Mouse (Mus musculus) right cerebral cortex, postnatal 36 days (tissue): ENCODE data around the gene Calcrl.

Experiments used
- DNase-seq, 2 experiments: peaks; one replicate each; pipeline ENCODE4 v3.0.0; 2022; ENCODE audit warnings: low spot score in 2 of 2, mixed read lengths in 1 of 2

Gene Calcrl

GRCm38 (mm10) chr2:84425138-84425537, at the start of gene Calcrl:
Gene Calcrl (minus strand): TSS chr2:84425411.
- peak; percentile 7 to 27 for DNase-seq

GRCm38 (mm10) chr2:84474651-84475050, 49.4 kb upstream of the Calcrl start:
- no peak for DNase-seq

GRCm38 (mm10) chr2:84473941-84474530, 48.8 kb upstream of the Calcrl start:
- no peak for DNase-seq

- no peak for DNase-seq
Measured at GRCm38 (mm10) chr2:84467391-84467790, 42.2 kb upstream of the Calcrl start.

- DNase-seq: no peak
Measured at GRCm38 (mm10) chr2:84464956-84465355, 39.7 kb upstream of the Calcrl start.

- DNase-seq: peak in 1 of 2 experiments; percentile 25
Measured at GRCm38 (mm10) chr2:84462411-84462810, 37.2 kb upstream of the Calcrl start.

- no peak for DNase-seq
Measured at GRCm38 (mm10) chr2:84459651-84460177, 34.5 kb upstream of the Calcrl start.

GRCm38 (mm10) chr2:84457221-84457620, 32.0 kb upstream of the Calcrl start:
- no peak for DNase-seq

GRCm38 (mm10) chr2:84455236-84455799, 30.1 kb upstream of the Calcrl start:
- peak; percentile 35 to 57 for DNase-seq

- no peak for DNase-seq
Measured at GRCm38 (mm10) chr2:84454551-84455235, 29.5 kb upstream of the Calcrl start.

- DNase-seq: no peak
Measured at GRCm38 (mm10) chr2:84454051-84454450, 28.8 kb upstream of the Calcrl start.

- DNase-seq: no peak
Measured at GRCm38 (mm10) chr2:84445499-84445898, 20.3 kb upstream of the Calcrl start.

- no peak for DNase-seq
Measured at GRCm38 (mm10) chr2:84441940-84442339, 16.7 kb upstream of the Calcrl start.

GRCm38 (mm10) chr2:84429724-84430123, 4.5 kb upstream of the Calcrl start:
- DNase-seq: no peak

- no peak for DNase-seq
Measured at GRCm38 (mm10) chr2:84428836-84429235, 3.6 kb upstream of the Calcrl start.

- DNase-seq: no peak
Measured at GRCm38 (mm10) chr2:84426531-84426930, 1.3 kb upstream of the Calcrl start.

- DNase-seq: no peak
Measured at GRCm38 (mm10) chr2:84416501-84416900, 8.7 kb downstream of the Calcrl start.

- DNase-seq: no peak
Measured at GRCm38 (mm10) chr2:84409796-84410592, 15.2 kb downstream of the Calcrl start.

GRCm38 (mm10) chr2:84404834-84405233, 20.4 kb downstream of the Calcrl start:
- no peak for DNase-seq

- DNase-seq: no peak
Measured at GRCm38 (mm10) chr2:84402713-84403112, 22.5 kb downstream of the Calcrl start.

- no peak for DNase-seq
Measured at GRCm38 (mm10) chr2:84396557-84396956, 28.7 kb downstream of the Calcrl start.

- no peak for DNase-seq
Measured at GRCm38 (mm10) chr2:84393236-84393635, 32.0 kb downstream of the Calcrl start.
